29 mouse cellular contexts compared by ENCODE assay signal in the genomic region with DNA sequence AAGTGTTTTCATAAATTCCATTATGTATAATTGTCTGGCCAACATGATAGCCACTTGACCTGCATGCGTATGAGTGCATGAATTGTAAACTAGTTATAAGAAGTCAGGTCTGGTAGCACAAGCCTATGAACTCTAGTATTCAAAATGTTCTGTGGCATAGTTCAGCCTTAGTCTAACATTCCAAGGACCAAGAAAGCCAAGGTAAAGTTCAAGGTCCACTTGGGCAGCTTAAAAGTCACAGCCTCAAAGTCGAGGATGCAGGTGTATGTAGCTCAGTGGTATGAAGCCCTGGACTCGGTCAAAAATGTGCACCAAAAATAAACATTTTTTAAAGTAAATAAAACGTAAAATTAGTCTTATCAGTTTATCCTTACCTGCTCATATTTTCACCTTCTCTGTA. TPM values are rescaled to one million over a fixed set of nuclear protein-coding genes. Genes with fewer than 3 reads are reported as not detected.
DNase-seq lines count a peak whose midpoint lies in the region; ATAC-seq and TF ChIP-seq lines count a peak whose summit lies in the region.
"Had no signal": no experiment of that assay in that cellular context is flagged by ENCODE, and none has a peak within 500 bp of the region (broad histone marks: within the 10 kb centered on the region; RNA-seq: fewer than 3 reads in every experiment).

No protein-coding gene starts in this region.

- no peak for TF ChIP-seq POLR2A in kidney, adult 2 months (IDR thresholded peaks at IDR 0.05; ENCODE audit: low read depth, low read length)

- no peak overlapping the region for H3K9ac ChIP-seq in intestine, embryonic 14.5 days (ENCODE audit: low read length)
- H3K9ac ChIP-seq in intestine, postnatal 0 days (ENCODE audit: low read depth, low read length), result no peak overlapping the region
- H3K9ac ChIP-seq in stomach, embryonic 15.5 days, result no peak overlapping the region
- H3K9ac ChIP-seq: embryonic facial prominence, embryonic 13.5 days; embryonic facial prominence, embryonic 15.5 days; forebrain, embryonic 12.5 days had no signal

- H3K27me3 ChIP-seq in intestine, embryonic 14.5 days (replicated peaks; ENCODE audit: control insufficient read depth, insufficient read depth, low read length), result no peaks in the 10 kb centered on the region
- H3K27me3 ChIP-seq in intestine, postnatal 0 days (replicated peaks; ENCODE audit: control insufficient read depth, insufficient read depth, low read length), result no peaks in the 10 kb centered on the region
- H3K27me3 ChIP-seq in kidney, adult 2 months (replicated peaks; ENCODE audit: control insufficient read depth, insufficient read depth, low read length), result no peaks in the 10 kb centered on the region
- H3K27me3 ChIP-seq in stomach, embryonic 15.5 days (replicated peaks), result no peaks in the 10 kb centered on the region
- H3K27me3 ChIP-seq: CH12.LX; embryonic facial prominence, embryonic 13.5 days; embryonic facial prominence, embryonic 15.5 days; forebrain, embryonic 12.5 days; Patski had no signal

- no peak for DNase-seq in intestine, embryonic 14.5 days (ENCODE audit: low spot score)
- DNase-seq in kidney, adult 2 months, result peak; percentile 64
- no peak for DNase-seq in kidney, adult 11 months
- DNase-seq in frontal cortex, postnatal 10 days (ENCODE audit: low spot score in 2 of 2), result no peak
- DNase-seq: adrenal gland, adult 8-10 months; adrenal gland, postnatal 14 days; adrenal gland, postnatal 36 days; B cell, adult 2 months; cerebellum, adult 18-20 months; cerebellum, adult 8-10 months; cerebellum, adult 9-11 months; cerebellum, postnatal 14 days; cerebellum, postnatal 36 days; embryo, embryonic 11 days had no signal

- H3K9me3 ChIP-seq in intestine, embryonic 14.5 days (ENCODE audit: control insufficient read depth, low read length), result no peaks in the 10 kb centered on the region
- no peaks in the 10 kb centered on the region for H3K9me3 ChIP-seq in intestine, postnatal 0 days (ENCODE audit: control insufficient read depth)
- no peaks in the 10 kb centered on the region for H3K9me3 ChIP-seq in stomach, embryonic 15.5 days
- H3K9me3 ChIP-seq: embryonic facial prominence, embryonic 13.5 days; embryonic facial prominence, embryonic 15.5 days; forebrain, embryonic 10.5 days; forebrain, embryonic 12.5 days; G1E had no signal

- no peaks in the 10 kb centered on the region for H3K36me3 ChIP-seq in intestine, embryonic 14.5 days (ENCODE audit: control insufficient read depth, insufficient read depth, low read length)
- H3K36me3 ChIP-seq in intestine, postnatal 0 days (ENCODE audit: control insufficient read depth, insufficient read depth), result no peaks in the 10 kb centered on the region
- H3K36me3 ChIP-seq in kidney, adult 2 months (ENCODE audit: control insufficient read depth, insufficient read depth, low read length), result no peaks in the 10 kb centered on the region
- no peaks in the 10 kb centered on the region for H3K36me3 ChIP-seq in stomach, embryonic 15.5 days
- H3K36me3 ChIP-seq: embryonic facial prominence, embryonic 13.5 days; embryonic facial prominence, embryonic 15.5 days; forebrain, embryonic 10.5 days; forebrain, embryonic 12.5 days; G1E had no signal

- no peak overlapping the region for H3K4me2 ChIP-seq in intestine, embryonic 14.5 days (ENCODE audit: low read length)
- H3K4me2 ChIP-seq in intestine, postnatal 0 days (replicated peaks; ENCODE audit: low read depth), result no peak overlapping the region
- peak overlapping the region; percentile 26; the same call in 1 of the 2 replicates for H3K4me2 ChIP-seq in stomach, embryonic 15.5 days
- H3K4me2 ChIP-seq: embryonic facial prominence, embryonic 13.5 days; embryonic facial prominence, embryonic 15.5 days; forebrain, embryonic 12.5 days had no signal

- peaks cover 23% of the 10 kb centered on the region for H3K4me1 ChIP-seq in intestine, embryonic 14.5 days (replicated peaks; ENCODE audit: control insufficient read depth, insufficient read depth, low read length)
- no peaks in the 10 kb centered on the region for H3K4me1 ChIP-seq in intestine, postnatal 0 days (replicated peaks; ENCODE audit: control insufficient read depth, insufficient read depth, low read length)
- peaks cover 2% of the 10 kb centered on the region; the same call in 1 of the 2 replicates for H3K4me1 ChIP-seq in kidney, adult 2 months (ENCODE audit: control insufficient read depth, insufficient read depth, low read length)
- H3K4me1 ChIP-seq in stomach, embryonic 15.5 days, result peaks cover 13% of the 10 kb centered on the region; the same call in 1 of the 2 replicates

- no peak for TF ChIP-seq CTCF in intestine, postnatal 0 days (IDR thresholded peaks at IDR 0.05; ENCODE audit: low read depth)
- TF ChIP-seq CTCF in kidney, adult 2 months (conservative IDR thresholded peaks at IDR 0.05; ENCODE audit: insufficient read depth, insufficient read length, low read depth, low read length), result no peak

- no peak overlapping the region for H3K4me3 ChIP-seq in intestine, embryonic 14.5 days (ENCODE audit: low read depth, low read length)
- H3K4me3 ChIP-seq in intestine, postnatal 0 days (ENCODE audit: low read depth, low read length), result no peak overlapping the region
- H3K4me3 ChIP-seq in kidney, adult 2 months (ENCODE audit: insufficient read depth, low read depth, low read length), result no peak overlapping the region
- no peak overlapping the region for H3K4me3 ChIP-seq in stomach, embryonic 15.5 days (replicated peaks)
- H3K4me3 ChIP-seq: embryonic facial prominence, embryonic 13.5 days; embryonic facial prominence, embryonic 15.5 days; erythroblast, embryonic 14.5 days; forebrain, embryonic 10.5 days; forebrain, embryonic 12.5 days had no signal

- H3K27ac ChIP-seq in intestine, embryonic 14.5 days (ENCODE audit: low read depth), result peak overlapping the region; percentile 65; the same call in 1 of the 2 replicates
- no peak overlapping the region for H3K27ac ChIP-seq in intestine, postnatal 0 days (ENCODE audit: low read depth, low read length)
- H3K27ac ChIP-seq in kidney, adult 2 months (ENCODE audit: insufficient read depth, low read depth, low read length), result no peak overlapping the region
- no peak overlapping the region for H3K27ac ChIP-seq in stomach, embryonic 15.5 days
- H3K27ac ChIP-seq: embryonic facial prominence, embryonic 13.5 days; embryonic facial prominence, embryonic 15.5 days; forebrain, embryonic 10.5 days; forebrain, embryonic 12.5 days had no signal

- no peak for ATAC-seq in intestine, embryonic 14.5 days (replicated peaks; ENCODE audit: low FRiP score, low TSS enrichment, low read depth)
- ATAC-seq in intestine, postnatal 0 days, result no peak
- ATAC-seq in stomach, embryonic 15.5 days (ENCODE audit: insufficient read depth, low FRiP score, low read depth), result no peak
- ATAC-seq: activated CD4-positive, CD25-positive, alpha-beta regulatory T cell, adult 4 months; CD4-positive, CD25-positive, alpha-beta regulatory T cell, adult 4 months; forebrain, embryonic 14.5 days; forebrain, embryonic 16.5 days; Patski had no signal

- 55% methylated on average over 4 of the region's 4 CpGs for WGBS in intestine, embryonic 14.5 days
- 48% methylated on average over 4 of the region's 4 CpGs for WGBS in intestine, postnatal 0 days
- 57% methylated on average over 4 of the region's 4 CpGs for WGBS in kidney, adult 2 months
- WGBS in stomach, embryonic 15.5 days, result 53% methylated on average over 4 of the region's 4 CpGs

RNA-seq across cellular contexts. Expression of a gene that starts 9.5 kb away (rescaled TPM):
- polyA plus RNA-seq in intestine, embryonic 14.5 days (2014; fragmentation: Nextera tagmentation; extraction: Ambion mirVana), result 56.7 and 56.8 TPM in 2 replicates
- polyA plus RNA-seq in intestine, postnatal 0 days (2015; fragmentation: Nextera tagmentation; extraction: Ambion mirVana), result 18.8 and 19.3 TPM in 2 replicates
- 11.0 and 11.4 TPM in 2 replicates for polyA plus RNA-seq in kidney, adult 2 months (2012; rRNA removed)
- polyA plus RNA-seq in stomach, embryonic 15.5 days (2015; fragmentation: Nextera tagmentation; extraction: Ambion mirVana), result 47.1 and 49.9 TPM in 2 replicates
- polyA plus RNA-seq: erythroblast, embryonic 14.5 days; G1E had no signal

RNA-seq across cellular contexts. Expression of a gene that starts 10.0 kb away (rescaled TPM):
- not detected in 2 replicates for polyA plus RNA-seq in intestine, embryonic 14.5 days (2014; fragmentation: Nextera tagmentation; extraction: Ambion mirVana)
- not detected in 2 replicates for polyA plus RNA-seq in intestine, postnatal 0 days (2015; fragmentation: Nextera tagmentation; extraction: Ambion mirVana)
- not detected in 2 replicates for polyA plus RNA-seq in kidney, adult 2 months (2012; rRNA removed)
- not detected in 2 replicates for polyA plus RNA-seq in stomach, embryonic 15.5 days (2015; fragmentation: Nextera tagmentation; extraction: Ambion mirVana)
- polyA plus RNA-seq: activated CD4-positive, CD25-positive, alpha-beta regulatory T cell, adult 4 months; CD4-positive, CD25-positive, alpha-beta regulatory T cell, adult 4 months; embryonic facial prominence, embryonic 11.5 days; embryonic facial prominence, embryonic 13.5 days; embryonic facial prominence, embryonic 15.5 days; forebrain, embryonic 10.5 days; forebrain, embryonic 12.5 days; forebrain, embryonic 14.5 days; forebrain, embryonic 16.5 days; G1E; Patski had no signal
